Mouse (Mus musculus): ENCODE results near the gene Mansc4. TPM values are rescaled to one million over a fixed set of nuclear protein-coding genes. Genes with fewer than 3 reads are reported as not detected.
A peak's percentile ranks its signal among the peaks of the same experiment; 100 is the strongest.

The Mansc4 gene
- total and polyA plus RNA-seq, 3 experiments, result not detected

DNA sequence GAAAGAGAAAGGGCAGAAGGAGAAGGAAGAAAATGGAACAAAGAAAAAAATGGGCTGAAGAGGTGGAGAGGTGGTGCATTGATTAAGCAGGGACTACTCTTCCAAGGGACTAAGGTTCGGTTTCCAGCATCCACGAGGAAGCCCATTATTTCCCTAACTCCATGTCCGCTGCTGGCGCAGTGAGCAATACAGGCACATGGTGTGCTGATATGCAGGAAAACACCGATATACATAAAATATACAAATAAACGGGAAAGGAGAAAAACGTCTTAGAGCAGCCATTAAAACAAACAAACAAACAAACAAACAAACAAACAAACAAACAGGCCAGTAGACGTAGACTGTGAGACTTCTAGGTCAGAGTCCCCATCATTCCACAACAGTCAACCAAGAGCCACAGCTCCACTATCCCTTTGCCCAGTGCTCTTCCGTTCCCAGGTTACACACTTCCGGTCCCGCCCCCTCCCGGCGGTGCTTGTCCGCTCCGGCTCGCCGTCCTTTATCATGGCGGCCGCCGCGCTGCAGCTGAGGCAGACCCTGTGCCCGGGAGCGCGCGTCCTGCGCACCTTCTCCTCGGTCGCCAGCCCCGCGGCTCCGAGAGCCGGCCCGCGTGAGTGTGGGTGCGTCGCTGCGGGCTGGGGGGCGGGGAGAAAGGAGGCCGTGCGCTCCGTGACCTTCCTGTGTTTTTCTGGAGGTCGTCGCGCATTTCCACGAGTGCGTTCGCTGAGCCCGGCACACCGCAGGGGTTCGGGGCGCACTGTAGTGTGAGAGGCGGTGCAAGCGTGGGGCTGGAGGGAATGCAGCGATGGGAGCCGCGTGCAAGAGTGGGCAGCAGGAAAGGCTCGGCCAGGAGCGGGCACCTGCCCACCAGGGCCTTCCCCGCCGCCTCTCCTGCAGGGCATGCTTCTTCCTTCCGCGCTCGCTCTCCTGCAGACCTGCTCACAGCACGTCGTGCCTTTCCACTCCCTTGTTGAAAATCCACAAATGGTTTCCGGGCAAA lies 44.2 kb downstream of the Mansc4 start, which contains the start of gene Mrps35:
Gene Mrps35 (plus strand): TSS at position 474 of the 1,000 bp plus-strand sequence.
- Histone ChIP-seq H3K9me3 (replicated peaks) (no peaks in the 10 kb centered on the region), H3K4me1 (ENCODE audit: insufficient read depth, low read depth, low read length) (peaks cover 17% of the 10 kb centered on the region), H3K27me3 (ENCODE audit: insufficient read depth, low read length) (peaks cover 3% of the 10 kb centered on the region; the same call in 1 of the 2 replicates), H3K4me3 (ENCODE audit: low read depth, low read length) (peak within 1 kb of the TSS; percentile 97), H3K36me3 (replicated peaks) (peaks cover 22% of the 10 kb centered on the region)
- DNase-seq (ENCODE audit: low spot score), result peak; percentile 89
- ATAC-seq (ENCODE audit: extremely low read depth, insufficient number of reproducible peaks, low FRiP score, poor library complexity, severe bottlenecking), result peak; percentile 98
- TF ChIP-seq CTCF (IDR thresholded peaks at IDR 0.05; ENCODE audit: low read depth, low read length), result no peak
- TF ChIP-seq POLR2AphosphoS5 (IDR thresholded peaks at IDR 0.05; ENCODE audit: insufficient replicate concordance, low read depth, low read length), result no peak
- no peak for TF ChIP-seq TAL1 (conservative IDR thresholded peaks at IDR 0.05; ENCODE audit: low read depth, low read length)
- TF ChIP-seq GATA2 (IDR thresholded peaks at IDR 0.05; ENCODE audit: borderline replicate concordance, low read depth, low read length), result no peak
- TF ChIP-seq GATA1 (IDR thresholded peaks at IDR 0.05; ENCODE audit: borderline replicate concordance, low read length), result no peak

DNA sequence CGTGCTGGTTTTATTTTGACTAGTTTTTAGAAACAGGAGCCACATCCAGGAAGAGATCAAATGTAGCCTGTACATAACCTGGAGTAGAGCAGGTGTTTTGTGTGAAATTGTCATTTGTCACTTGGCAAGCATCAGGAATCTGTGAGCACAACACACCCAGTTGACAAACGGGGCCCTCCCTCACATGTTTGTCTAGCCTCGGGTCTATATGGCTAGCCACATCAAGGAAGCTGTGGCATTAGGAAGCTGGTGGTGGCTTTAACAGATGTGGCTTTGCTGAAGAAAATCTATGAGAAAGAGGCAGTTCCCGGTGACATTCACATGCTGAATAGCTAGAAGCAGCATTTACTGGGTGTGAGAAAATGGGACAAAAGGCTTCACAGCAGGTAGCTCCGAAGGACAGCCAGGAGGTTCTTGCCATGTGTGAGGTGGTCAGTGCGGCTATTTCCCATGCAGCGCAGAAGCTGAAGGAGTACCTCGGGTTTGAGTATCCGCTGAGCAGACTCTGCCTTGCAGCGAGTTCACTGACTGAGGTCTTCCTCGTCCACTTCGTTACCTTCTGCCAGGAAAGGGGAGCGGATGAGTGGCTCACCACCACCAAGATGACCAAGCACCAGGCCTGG lies 54.4 kb downstream of the Mansc4 start, which contains the start of gene Rep15:
Gene Rep15 (plus strand): TSS at position 282 of the 623 bp plus-strand sequence.
- H3K36me3 ChIP-seq (replicated peaks), result no peaks in the 10 kb centered on the region
- TF ChIP-seq CTCF (IDR thresholded peaks at IDR 0.05; ENCODE audit: low read depth, low read length) (no peak), GATA1 (IDR thresholded peaks at IDR 0.05; ENCODE audit: borderline replicate concordance, low read length) (no peak), TAL1 (conservative IDR thresholded peaks at IDR 0.05; ENCODE audit: low read depth, low read length) (no peak), GATA2 (IDR thresholded peaks at IDR 0.05; ENCODE audit: borderline replicate concordance, low read depth, low read length) (no peak), POLR2AphosphoS5 (IDR thresholded peaks at IDR 0.05; ENCODE audit: insufficient replicate concordance, low read depth, low read length) (no peak)
- H3K9me3 ChIP-seq (replicated peaks), result no peaks in the 10 kb centered on the region
- ATAC-seq (ENCODE audit: extremely low read depth, insufficient number of reproducible peaks, low FRiP score, poor library complexity, severe bottlenecking), result no peak
- no peak for DNase-seq (ENCODE audit: low spot score)
- no peaks in the 10 kb centered on the region for H3K4me1 ChIP-seq (ENCODE audit: insufficient read depth, low read depth, low read length)
- H3K4me3 ChIP-seq (ENCODE audit: low read depth, low read length), result no peak within 1 kb of the TSS
- peaks cover 16% of the 10 kb centered on the region for H3K27me3 ChIP-seq (ENCODE audit: insufficient read depth, low read length)

DNA sequence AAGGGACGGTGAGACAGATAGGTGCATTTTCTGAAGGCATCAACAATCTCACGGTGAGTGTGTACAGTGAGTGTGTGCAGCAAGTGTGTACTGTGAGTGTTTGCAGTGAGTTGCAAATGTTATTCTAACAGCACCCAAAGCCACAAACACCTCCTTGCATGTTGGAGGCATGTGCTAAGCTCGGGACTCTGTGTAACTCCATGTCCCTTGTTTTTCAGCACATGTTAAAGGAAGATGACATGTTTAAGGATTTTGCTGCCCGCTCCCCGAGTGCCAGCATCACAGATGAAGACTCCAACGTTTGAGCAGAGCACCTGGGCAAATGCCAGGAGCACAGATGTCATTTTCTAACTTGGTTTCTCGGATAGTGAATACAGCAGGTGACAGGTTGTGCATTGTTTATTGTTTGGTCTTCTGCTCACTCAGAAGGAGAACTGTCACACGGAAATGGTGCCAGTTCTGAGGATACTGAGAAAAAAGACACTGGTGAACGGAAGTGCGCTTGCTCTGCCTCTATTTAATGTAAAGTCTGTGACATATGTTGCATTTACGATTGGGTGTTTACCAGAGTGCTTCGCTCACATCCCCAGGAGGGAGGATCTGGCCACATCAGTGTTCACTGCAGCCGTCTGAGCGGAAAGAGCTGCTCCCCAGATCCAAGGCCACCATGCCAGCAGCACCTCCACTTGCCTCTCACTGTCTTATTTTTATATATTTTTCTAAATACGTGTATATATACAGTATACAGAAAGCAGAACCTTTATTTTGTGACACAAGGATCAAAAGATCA lies 56.5 kb downstream of the Mansc4 start:
- Histone ChIP-seq H3K4me3 (ENCODE audit: low read depth, low read length) (no peak overlapping the region), H3K27me3 (ENCODE audit: insufficient read depth, low read length) (peaks cover 14% of the 10 kb centered on the region), H3K36me3 (replicated peaks) (no peaks in the 10 kb centered on the region), H3K9me3 (replicated peaks) (no peaks in the 10 kb centered on the region), H3K4me1 (ENCODE audit: insufficient read depth, low read depth, low read length) (no peaks in the 10 kb centered on the region)
- no peak for TF ChIP-seq POLR2AphosphoS5 (IDR thresholded peaks at IDR 0.05; ENCODE audit: insufficient replicate concordance, low read depth, low read length)
- no peak for TF ChIP-seq TAL1 (conservative IDR thresholded peaks at IDR 0.05; ENCODE audit: low read depth, low read length)
- TF ChIP-seq GATA2 (IDR thresholded peaks at IDR 0.05; ENCODE audit: borderline replicate concordance, low read depth, low read length), result no peak
- TF ChIP-seq CTCF (IDR thresholded peaks at IDR 0.05; ENCODE audit: low read depth, low read length), result no peak
- no peak for TF ChIP-seq GATA1 (IDR thresholded peaks at IDR 0.05; ENCODE audit: borderline replicate concordance, low read length)
- ATAC-seq (ENCODE audit: extremely low read depth, insufficient number of reproducible peaks, low FRiP score, poor library complexity, severe bottlenecking) (no peak), DNase-seq (ENCODE audit: low spot score) (no peak)

DNA sequence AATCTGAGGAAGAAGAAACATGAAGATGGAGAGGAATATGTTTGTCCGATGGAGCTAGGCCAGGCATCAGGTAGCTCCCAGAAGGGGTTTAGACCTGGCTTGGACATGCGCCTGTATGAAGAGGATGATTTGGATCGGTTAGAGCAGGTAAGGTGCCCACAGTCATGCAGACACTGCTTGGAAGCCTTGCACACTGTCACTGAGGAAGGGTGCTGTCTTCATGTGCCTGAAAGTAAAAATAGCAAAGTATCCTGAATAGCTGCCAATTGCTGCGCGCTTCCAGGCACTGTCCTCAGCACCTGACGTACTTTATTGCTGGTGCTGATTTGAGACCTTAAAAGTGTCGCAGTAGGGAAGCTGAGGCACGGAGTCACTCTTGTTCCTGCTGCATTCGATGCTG lies 57.2 kb downstream of the Mansc4 start:
- Histone ChIP-seq H3K9me3 (replicated peaks) (no peaks in the 10 kb centered on the region), H3K4me1 (ENCODE audit: insufficient read depth, low read depth, low read length) (no peaks in the 10 kb centered on the region), H3K36me3 (replicated peaks) (no peaks in the 10 kb centered on the region), H3K4me3 (ENCODE audit: low read depth, low read length) (no peak overlapping the region), H3K27me3 (ENCODE audit: insufficient read depth, low read length) (peaks cover 13% of the 10 kb centered on the region)
- DNase-seq (ENCODE audit: low spot score), result no peak
- no peak for ATAC-seq (ENCODE audit: extremely low read depth, insufficient number of reproducible peaks, low FRiP score, poor library complexity, severe bottlenecking)
- TF ChIP-seq GATA2 (IDR thresholded peaks at IDR 0.05; ENCODE audit: borderline replicate concordance, low read depth, low read length) (no peak), GATA1 (IDR thresholded peaks at IDR 0.05; ENCODE audit: borderline replicate concordance, low read length) (no peak), CTCF (IDR thresholded peaks at IDR 0.05; ENCODE audit: low read depth, low read length) (no peak), TAL1 (conservative IDR thresholded peaks at IDR 0.05; ENCODE audit: low read depth, low read length) (no peak), POLR2AphosphoS5 (IDR thresholded peaks at IDR 0.05; ENCODE audit: insufficient replicate concordance, low read depth, low read length) (no peak)

DNA sequence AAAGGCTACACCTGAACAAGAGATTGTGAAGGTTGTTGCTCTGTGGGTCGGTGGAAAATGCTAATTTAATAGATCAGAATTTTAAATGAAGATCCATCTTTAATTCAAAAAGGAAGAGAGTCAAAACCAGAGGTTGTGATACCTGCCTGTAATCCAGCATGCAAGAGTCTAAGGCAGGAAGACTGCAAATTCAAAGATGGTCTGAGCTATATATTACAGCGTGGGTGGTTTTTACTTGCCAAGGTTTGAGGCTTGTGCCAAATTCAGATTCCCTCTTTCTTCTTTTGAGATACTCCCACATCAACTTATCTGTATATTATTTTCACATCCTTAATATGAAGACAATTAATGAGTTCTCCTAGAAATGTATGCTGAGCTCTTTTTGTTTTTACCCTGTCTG lies 58.4 kb downstream of the Mansc4 start:
- H3K36me3 ChIP-seq (replicated peaks), result no peaks in the 10 kb centered on the region
- TF ChIP-seq CTCF (IDR thresholded peaks at IDR 0.05; ENCODE audit: low read depth, low read length) (no peak), TAL1 (conservative IDR thresholded peaks at IDR 0.05; ENCODE audit: low read depth, low read length) (no peak), GATA2 (IDR thresholded peaks at IDR 0.05; ENCODE audit: borderline replicate concordance, low read depth, low read length) (no peak)
- H3K9me3 ChIP-seq (replicated peaks), result no peaks in the 10 kb centered on the region
- peaks cover 9% of the 10 kb centered on the region for H3K27me3 ChIP-seq (ENCODE audit: insufficient read depth, low read length)
- H3K4me1 ChIP-seq (ENCODE audit: insufficient read depth, low read depth, low read length), result no peaks in the 10 kb centered on the region
- DNase-seq (ENCODE audit: low spot score), result no peak
- no peak for ATAC-seq (ENCODE audit: extremely low read depth, insufficient number of reproducible peaks, low FRiP score, poor library complexity, severe bottlenecking)
- H3K4me3 ChIP-seq (ENCODE audit: low read depth, low read length), result no peak overlapping the region

Other genes with a start within 250 kb of the Mansc4 start
- gene Smco2, start 236.9 kb downstream of the Mansc4 start, total RNA-seq (2014; fragmentation: Nextera tagmentation), result not detected in 2 replicates
- 0.60 TPM in 1 of 2 replicates, not detected in the other for gene Smco2, start 236.9 kb downstream of the Mansc4 start, total RNA-seq (2017)
- not detected in 2 replicates for gene Smco2, start 236.9 kb downstream of the Mansc4 start, polyA plus RNA-seq (2012)
- 3.1 and 3.3 TPM in 2 replicates for gene Ppfibp1, start 198.5 kb downstream of the Mansc4 start, total RNA-seq (2014; fragmentation: Nextera tagmentation)
- 8.3 and 8.6 TPM in 2 replicates for gene Ppfibp1, start 198.5 kb downstream of the Mansc4 start, total RNA-seq (2017)
- 0.32 and 1.1 TPM in 2 replicates for gene Ppfibp1, start 198.5 kb downstream of the Mansc4 start, polyA plus RNA-seq (2012)
- gene 1700034J05Rik, start 132.6 kb downstream of the Mansc4 start, total RNA-seq (2014; fragmentation: Nextera tagmentation), result not detected in 2 replicates
- 0.11 TPM in 1 of 2 replicates, not detected in the other for gene 1700034J05Rik, start 132.6 kb downstream of the Mansc4 start, total RNA-seq (2017)
- gene 1700034J05Rik, start 132.6 kb downstream of the Mansc4 start, polyA plus RNA-seq (2012), result not detected in 2 replicates
- gene Rep15, start 54.4 kb downstream of the Mansc4 start, total RNA-seq (2014; fragmentation: Nextera tagmentation), result not detected in 2 replicates
- gene Rep15, start 54.4 kb downstream of the Mansc4 start, total RNA-seq (2017), result 0.05 and 0.12 TPM in 2 replicates
- not detected in 2 replicates for gene Rep15, start 54.4 kb downstream of the Mansc4 start, polyA plus RNA-seq (2012)
- 46.1 and 53.2 TPM in 2 replicates for gene Mrps35, start 44.3 kb downstream of the Mansc4 start, total RNA-seq (2014; fragmentation: Nextera tagmentation)
- 93.1 and 95.4 TPM in 2 replicates for gene Mrps35, start 44.3 kb downstream of the Mansc4 start, total RNA-seq (2017)
- gene Mrps35, start 44.3 kb downstream of the Mansc4 start, polyA plus RNA-seq (2012), result 11.2 and 17.6 TPM in 2 replicates
- gene Klhl42, start 4.3 kb upstream of the Mansc4 start, total RNA-seq (2014; fragmentation: Nextera tagmentation), result 11.3 and 15.7 TPM in 2 replicates
- gene Klhl42, start 4.3 kb upstream of the Mansc4 start, total RNA-seq (2017), result 7.3 and 8.0 TPM in 2 replicates
- gene Klhl42, start 4.3 kb upstream of the Mansc4 start, polyA plus RNA-seq (2012), result 3.8 and 4.4 TPM in 2 replicates
- not detected in 2 replicates for gene Pthlh, start 177.2 kb upstream of the Mansc4 start, total RNA-seq (2014; fragmentation: Nextera tagmentation)
- not detected in 2 replicates for gene Pthlh, start 177.2 kb upstream of the Mansc4 start, total RNA-seq (2017)
- gene Pthlh, start 177.2 kb upstream of the Mansc4 start, polyA plus RNA-seq (2012), result not detected in 2 replicates

Data from G1E (cell line).